In genomic region chr2:102451671-102452549, GRCm38 (mm10) we compare ENCODE assay signal across 8 mouse cellular contexts. TPM values are rescaled to one million over a fixed set of nuclear protein-coding genes. Genes with fewer than 3 reads are reported as not detected.
DNase-seq lines count a peak whose midpoint lies in the region; ATAC-seq and TF ChIP-seq lines count a peak whose summit lies in the region.

TSS of gene Fjx1 (minus strand) at chr2:102452499.

- H3K9me3 ChIP-seq in hindbrain, embryonic 16.5 days (ENCODE audit: control insufficient read depth, low read length) = no peaks in the 10 kb centered on the region
- H3K9me3 ChIP-seq in midbrain, embryonic 10.5 days (replicated peaks) = no peaks in the 10 kb centered on the region

- intact Hi-C loops in gastrocnemius, adult 2 months (cut with DNase I) = loop anchor here (5.0 kb wide), 4 partner anchors 50 to 420 kb away; no protein-coding TSS in a partner anchor
- intact Hi-C loops in left cerebral cortex, postnatal 10 days (cut with DNase I) = loop anchor here (2.0 to 10.0 kb wide), 7 partner anchors 51 to 745 kb away; partner anchors contain the start of genes Ldlrad3 and Slc1a2

- H3K9ac ChIP-seq in hindbrain, embryonic 16.5 days (ENCODE audit: low read depth, low read length) = peak within 1 kb of the TSS; percentile 96

- peak within 1 kb of the TSS; percentile 45; the same call in 1 of the 2 replicates for H3K4me3 ChIP-seq in spleen, adult 2 months (ENCODE audit: extremely low read depth, insufficient read depth, insufficient read length)
- peak within 1 kb of the TSS; percentile 86 for H3K4me3 ChIP-seq in gastrocnemius, adult 2 months
- H3K4me3 ChIP-seq in hindbrain, embryonic 16.5 days (ENCODE audit: low read length) = peak within 1 kb of the TSS; percentile 89
- peak within 1 kb of the TSS; percentile 88 for H3K4me3 ChIP-seq in midbrain, embryonic 10.5 days
- H3K4me3 ChIP-seq in testis, adult 2 months (ENCODE audit: control insufficient read depth, low read depth, low read length) = peak within 1 kb of the TSS; percentile 69

- H3K36me3 ChIP-seq in spleen, adult 2 months (ENCODE audit: control insufficient read depth, insufficient read depth, low read length) = no peaks in the 10 kb centered on the region
- no peaks in the 10 kb centered on the region for H3K36me3 ChIP-seq in hindbrain, embryonic 16.5 days (ENCODE audit: control insufficient read depth, insufficient read depth, low read length)
- peaks cover 17% of the 10 kb centered on the region for H3K36me3 ChIP-seq in midbrain, embryonic 10.5 days
- H3K36me3 ChIP-seq in testis, adult 2 months (ENCODE audit: control insufficient read depth, insufficient read depth, low read length) = no peaks in the 10 kb centered on the region

- no peak for TF ChIP-seq POLR2A in spleen, adult 2 months (IDR thresholded peaks at IDR 0.05; ENCODE audit: low read depth, low read length)
- TF ChIP-seq POLR2A in testis, adult 2 months (IDR thresholded peaks at IDR 0.05; ENCODE audit: control insufficient read depth, low read depth, low read length) = no peak

- peaks cover 12% of the 10 kb centered on the region for H3K4me1 ChIP-seq in spleen, adult 2 months (ENCODE audit: control insufficient read depth, insufficient read depth, insufficient read length)
- peaks cover 13% of the 10 kb centered on the region for H3K4me1 ChIP-seq in hindbrain, embryonic 16.5 days (ENCODE audit: control insufficient read depth, insufficient read depth, low read depth, low read length)
- H3K4me1 ChIP-seq in midbrain, embryonic 10.5 days = peaks cover 48% of the 10 kb centered on the region
- peaks cover 20% of the 10 kb centered on the region for H3K4me1 ChIP-seq in testis, adult 2 months (ENCODE audit: control insufficient read depth, insufficient read depth, low read length)

- no peak for TF ChIP-seq CTCF in spleen, adult 2 months (IDR thresholded peaks at IDR 0.05; ENCODE audit: extremely low read depth, insufficient read depth, insufficient read length, insufficient replicate concordance)
- no peak for TF ChIP-seq CTCF in gastrocnemius, adult 2 months (IDR thresholded peaks at IDR 0.05)
- TF ChIP-seq CTCF in testis, adult 2 months (IDR thresholded peaks at IDR 0.05; ENCODE audit: control insufficient read depth, insufficient read depth, insufficient replicate concordance, low read depth, low read length) = no peak

- H3K4me2 ChIP-seq in hindbrain, embryonic 16.5 days (ENCODE audit: low read length) = peak within 1 kb of the TSS; percentile 69

- DNase-seq in spleen, adult 2 months (ENCODE audit: low read depth in 1 of 2, low spot score in 2 of 2) = no peak
- DNase-seq in spleen, postnatal 36 days (ENCODE audit: low spot score in 2 of 2) = no peak
- peak; percentile 39 to 73 for DNase-seq in cerebellum, postnatal 14 days
- DNase-seq in gastrocnemius, adult 2 months = no peak
- DNase-seq in left cerebral cortex, postnatal 10 days (ENCODE audit: extremely low spot score in 1 of 2, low spot score in 2 of 2) = peak; percentile 66 to 83
- DNase-seq in midbrain, embryonic 10.5 days (ENCODE audit: low spot score) = peak; percentile 91

- ATAC-seq in hindbrain, embryonic 16.5 days = peak; percentile 81

- peaks cover 29% of the 10 kb centered on the region for H3K27me3 ChIP-seq in spleen, adult 2 months (ENCODE audit: control insufficient read depth, insufficient read depth, low read length)
- no peaks in the 10 kb centered on the region for H3K27me3 ChIP-seq in hindbrain, embryonic 16.5 days (replicated peaks; ENCODE audit: control insufficient read depth, insufficient read depth, low read length)
- peaks cover 31% of the 10 kb centered on the region for H3K27me3 ChIP-seq in midbrain, embryonic 10.5 days (ENCODE audit: low read depth, poor library complexity, severe bottlenecking)
- no peaks in the 10 kb centered on the region for H3K27me3 ChIP-seq in testis, adult 2 months (ENCODE audit: control insufficient read depth, insufficient read depth, low read length)

- 2% methylated on average over 44 of the region's 49 CpGs for WGBS in spleen, adult 2 months
- 1% methylated on average over 34 of the region's 49 CpGs for WGBS in hindbrain, embryonic 16.5 days
- under 1% methylated on average over 47 of the region's 49 CpGs for WGBS in midbrain, embryonic 10.5 days

- no peak within 1 kb of the TSS for H3K27ac ChIP-seq in spleen, adult 2 months (ENCODE audit: insufficient read depth, low read length)
- H3K27ac ChIP-seq in gastrocnemius, adult 2 months = peak within 1 kb of the TSS; percentile 66
- H3K27ac ChIP-seq in hindbrain, embryonic 16.5 days (ENCODE audit: low read depth, low read length) = peak within 1 kb of the TSS; percentile 95
- peak within 1 kb of the TSS; percentile 98 for H3K27ac ChIP-seq in midbrain, embryonic 10.5 days (replicated peaks)
- H3K27ac ChIP-seq in testis, adult 2 months (ENCODE audit: control insufficient read depth, insufficient read depth, low read depth, low read length) = no peak within 1 kb of the TSS

RNA-seq across cellular contexts. Expression of gene Fjx1, which starts in this region (rescaled TPM):
- 0.56 and 0.98 TPM in 2 replicates for polyA plus RNA-seq in spleen, adult 2 months (2012; rRNA removed)
- under 1 TPM; 0.36 to 0.53 TPM for total RNA-seq in gastrocnemius, adult 2 months (2021)
- polyA plus RNA-seq in hindbrain, embryonic 16.5 days (2015; fragmentation: Nextera tagmentation; extraction: Ambion mirVana) = 24.8 and 26.3 TPM in 2 replicates
- total RNA-seq in left cerebral cortex, postnatal 10 days (2021) = 10 to 100 TPM; 74.9 to 84.1 TPM
- polyA plus RNA-seq in midbrain, embryonic 10.5 days (2016; fragmentation: Nextera tagmentation; extraction: Ambion mirVana) = 17.1 and 21.6 TPM in 2 replicates
- polyA plus RNA-seq in testis, adult 2 months (2012; rRNA removed) = 0.30 and 0.35 TPM in 2 replicates

Comparison
In these comparisons a context has a peak if more than half of its experiments do, and no peak if none do; other contexts are left out.
1. RNA of gene Fjx1 (total RNA-seq): 74.9 to 84.1 TPM in left cerebral cortex, postnatal 10 days; 0.36 to 0.53 TPM in gastrocnemius, adult 2 months; every median in the first group is over 10 times any median in the second.
2. DNase-seq: peak in cerebellum, postnatal 14 days (2 of 2), left cerebral cortex, postnatal 10 days (2 of 2) and midbrain, embryonic 10.5 days (single experiment); none in spleen, adult 2 months (0 of 2), spleen, postnatal 36 days (0 of 2) and gastrocnemius, adult 2 months (single experiment).
3. H3K27ac ChIP-seq: peak in gastrocnemius, adult 2 months (single experiment), hindbrain, embryonic 16.5 days (single experiment) and midbrain, embryonic 10.5 days (single experiment); none in spleen, adult 2 months (single experiment) and testis, adult 2 months (single experiment).
4. Peak in every context shown above with its lines, with median percentiles within 50 percentile points of each other: H3K4me3 ChIP-seq.